Mouse (Mus musculus): Measurements from ENCODE around the gene 1700056E22Rik. TPM values are rescaled to one million over a fixed set of nuclear protein-coding genes. Genes with fewer than 3 reads are reported as not detected.

1700056E22Rik gene
- polyA plus RNA-seq, 1 experiment from 2014 or later: 0.95 TPM

- 61% methylated on average over 11 of the region's 11 CpGs for WGBS
- no peak overlapping the region for H3K4me3 ChIP-seq (ENCODE audit: low read depth, low read length)
- peaks cover 4% of the 10 kb centered on the region; the same call in 1 of the 2 replicates for H3K4me1 ChIP-seq (replicated peaks; ENCODE audit: control insufficient read depth, insufficient read depth, low read length)
- H3K27ac ChIP-seq (ENCODE audit: low read depth, low read length): no peak overlapping the region
- peaks cover 4% of the 10 kb centered on the region; the same call in 1 of the 2 replicates for H3K36me3 ChIP-seq (ENCODE audit: control insufficient read depth, insufficient read depth, low read length)
- H3K4me2 ChIP-seq: no peak overlapping the region
- H3K9me3 ChIP-seq (ENCODE audit: control insufficient read depth, low read length): no peaks in the 10 kb centered on the region
- H3K9ac ChIP-seq (ENCODE audit: low read depth, low read length): no peak overlapping the region
- ATAC-seq (replicated peaks; ENCODE audit: low FRiP score) (no peak), DNase-seq (ENCODE audit: low spot score) (no peak)
- no peaks in the 10 kb centered on the region for H3K27me3 ChIP-seq (replicated peaks; ENCODE audit: control insufficient read depth, insufficient read depth, low read length)
Measured at GRCm38 (mm10) chr1:184066460-184067287, 32.6 kb upstream of the 1700056E22Rik start.

GRCm38 (mm10) chr1:184065589-184066361 lies 31.7 kb upstream of the 1700056E22Rik start:
- Histone ChIP-seq H3K4me1 (replicated peaks; ENCODE audit: control insufficient read depth, insufficient read depth, low read length) (peaks cover 8% of the 10 kb centered on the region; the same call in 1 of the 2 replicates), H3K9me3 (ENCODE audit: control insufficient read depth, low read length) (no peaks in the 10 kb centered on the region), H3K27me3 (replicated peaks; ENCODE audit: control insufficient read depth, insufficient read depth, low read length) (no peaks in the 10 kb centered on the region), H3K27ac (ENCODE audit: low read depth, low read length) (no peak overlapping the region), H3K36me3 (ENCODE audit: control insufficient read depth, insufficient read depth, low read length) (peaks cover 4% of the 10 kb centered on the region; the same call in 1 of the 2 replicates), H3K4me2 (no peak overlapping the region), H3K4me3 (ENCODE audit: low read depth, low read length) (no peak overlapping the region), H3K9ac (ENCODE audit: low read depth, low read length) (no peak overlapping the region)
- WGBS: 86% methylated on average over 13 of the region's 13 CpGs
- DNase-seq (ENCODE audit: low spot score) (no peak), ATAC-seq (replicated peaks; ENCODE audit: low FRiP score) (no peak)

GRCm38 (mm10) chr1:184064306-184064705 lies 30.2 kb upstream of the 1700056E22Rik start:
- no peak for DNase-seq (ENCODE audit: low spot score)
- Histone ChIP-seq H3K4me1 (replicated peaks; ENCODE audit: control insufficient read depth, insufficient read depth, low read length) (peaks cover 8% of the 10 kb centered on the region; the same call in 1 of the 2 replicates), H3K4me2 (no peak overlapping the region)

GRCm38 (mm10) chr1:184061901-184062300 lies 27.8 kb upstream of the 1700056E22Rik start:
- no peaks in the 10 kb centered on the region for H3K9me3 ChIP-seq (ENCODE audit: control insufficient read depth, low read length)
- no peaks in the 10 kb centered on the region for H3K27me3 ChIP-seq (replicated peaks; ENCODE audit: control insufficient read depth, insufficient read depth, low read length)
- H3K4me2 ChIP-seq: no peak overlapping the region
- H3K4me1 ChIP-seq (replicated peaks; ENCODE audit: control insufficient read depth, insufficient read depth, low read length): peaks cover 4% of the 10 kb centered on the region; the same call in 1 of the 2 replicates
- no peak overlapping the region for H3K4me3 ChIP-seq (ENCODE audit: low read depth, low read length)
- ATAC-seq (replicated peaks; ENCODE audit: low FRiP score) (no peak), DNase-seq (ENCODE audit: low spot score) (no peak)
- H3K27ac ChIP-seq (ENCODE audit: low read depth, low read length): no peak overlapping the region
- no peaks in the 10 kb centered on the region for H3K36me3 ChIP-seq (ENCODE audit: control insufficient read depth, insufficient read depth, low read length)
- no peak overlapping the region for H3K9ac ChIP-seq (ENCODE audit: low read depth, low read length)
- 80% methylated on average over 1 of the region's 1 CpGs for WGBS

More at GRCm38 (mm10) chr1:184064306-184064705, 30.2 kb upstream of the 1700056E22Rik start:
- ATAC-seq (replicated peaks; ENCODE audit: low FRiP score): no peak
- H3K4me3 ChIP-seq (ENCODE audit: low read depth, low read length): no peak overlapping the region
- H3K9ac ChIP-seq (ENCODE audit: low read depth, low read length): no peak overlapping the region
- no peaks in the 10 kb centered on the region for H3K9me3 ChIP-seq (ENCODE audit: control insufficient read depth, low read length)
- no peaks in the 10 kb centered on the region for H3K27me3 ChIP-seq (replicated peaks; ENCODE audit: control insufficient read depth, insufficient read depth, low read length)
- 69% methylated on average over 7 of the region's 7 CpGs for WGBS
- H3K27ac ChIP-seq (ENCODE audit: low read depth, low read length): no peak overlapping the region
- peaks cover 4% of the 10 kb centered on the region; the same call in 1 of the 2 replicates for H3K36me3 ChIP-seq (ENCODE audit: control insufficient read depth, insufficient read depth, low read length)

GRCm38 (mm10) chr1:184060828-184061734 lies 27.0 kb upstream of the 1700056E22Rik start:
- ATAC-seq (replicated peaks; ENCODE audit: low FRiP score): no peak
- 61% methylated on average over 4 of the region's 4 CpGs for WGBS
- H3K4me1 ChIP-seq (replicated peaks; ENCODE audit: control insufficient read depth, insufficient read depth, low read length): peaks cover 4% of the 10 kb centered on the region; the same call in 1 of the 2 replicates

GRCm38 (mm10) chr1:184060381-184060780 lies 26.3 kb upstream of the 1700056E22Rik start:
- DNase-seq (ENCODE audit: low spot score) (no peak), ATAC-seq (replicated peaks; ENCODE audit: low FRiP score) (no peak)
- Histone ChIP-seq H3K4me2 (no peak overlapping the region), H3K9me3 (ENCODE audit: control insufficient read depth, low read length) (no peaks in the 10 kb centered on the region), H3K27me3 (replicated peaks; ENCODE audit: control insufficient read depth, insufficient read depth, low read length) (no peaks in the 10 kb centered on the region), H3K36me3 (ENCODE audit: control insufficient read depth, insufficient read depth, low read length) (no peaks in the 10 kb centered on the region), H3K27ac (ENCODE audit: low read depth, low read length) (no peak overlapping the region), H3K4me3 (ENCODE audit: low read depth, low read length) (no peak overlapping the region), H3K9ac (ENCODE audit: low read depth, low read length) (no peak overlapping the region), H3K4me1 (replicated peaks; ENCODE audit: control insufficient read depth, insufficient read depth, low read length) (peaks cover 4% of the 10 kb centered on the region; the same call in 1 of the 2 replicates)
- WGBS: 80% methylated on average over 9 of the region's 9 CpGs

More at GRCm38 (mm10) chr1:184060828-184061734, 27.0 kb upstream of the 1700056E22Rik start:
- no peaks in the 10 kb centered on the region for H3K36me3 ChIP-seq (ENCODE audit: control insufficient read depth, insufficient read depth, low read length)
- no peak overlapping the region for H3K9ac ChIP-seq (ENCODE audit: low read depth, low read length)
- H3K4me2 ChIP-seq: no peak overlapping the region
- no peak overlapping the region for H3K4me3 ChIP-seq (ENCODE audit: low read depth, low read length)
- no peak for DNase-seq (ENCODE audit: low spot score)
- H3K9me3 ChIP-seq (ENCODE audit: control insufficient read depth, low read length): no peaks in the 10 kb centered on the region
- H3K27ac ChIP-seq (ENCODE audit: low read depth, low read length): no peak overlapping the region
- no peaks in the 10 kb centered on the region for H3K27me3 ChIP-seq (replicated peaks; ENCODE audit: control insufficient read depth, insufficient read depth, low read length)

GRCm38 (mm10) chr1:184059814-184060213 lies 25.7 kb upstream of the 1700056E22Rik start:
- no peak overlapping the region for H3K27ac ChIP-seq (ENCODE audit: low read depth, low read length)
- H3K36me3 ChIP-seq (ENCODE audit: control insufficient read depth, insufficient read depth, low read length): no peaks in the 10 kb centered on the region
- peaks cover 4% of the 10 kb centered on the region; the same call in 1 of the 2 replicates for H3K4me1 ChIP-seq (replicated peaks; ENCODE audit: control insufficient read depth, insufficient read depth, low read length)
- ATAC-seq (replicated peaks; ENCODE audit: low FRiP score): no peak
- no peak overlapping the region for H3K4me2 ChIP-seq
- 89% methylated on average over 3 of the region's 3 CpGs for WGBS
- H3K9ac ChIP-seq (ENCODE audit: low read depth, low read length): no peak overlapping the region
- H3K4me3 ChIP-seq (ENCODE audit: low read depth, low read length): no peak overlapping the region
- no peaks in the 10 kb centered on the region for H3K9me3 ChIP-seq (ENCODE audit: control insufficient read depth, low read length)
- no peaks in the 10 kb centered on the region for H3K27me3 ChIP-seq (replicated peaks; ENCODE audit: control insufficient read depth, insufficient read depth, low read length)
- no peak for DNase-seq (ENCODE audit: low spot score)

GRCm38 (mm10) chr1:184058206-184058605 lies 24.1 kb upstream of the 1700056E22Rik start:
- Histone ChIP-seq H3K27ac (ENCODE audit: low read depth, low read length) (no peak overlapping the region), H3K27me3 (replicated peaks; ENCODE audit: control insufficient read depth, insufficient read depth, low read length) (no peaks in the 10 kb centered on the region), H3K4me3 (ENCODE audit: low read depth, low read length) (no peak overlapping the region), H3K4me2 (no peak overlapping the region), H3K36me3 (ENCODE audit: control insufficient read depth, insufficient read depth, low read length) (no peaks in the 10 kb centered on the region), H3K9me3 (ENCODE audit: control insufficient read depth, low read length) (no peaks in the 10 kb centered on the region), H3K9ac (ENCODE audit: low read depth, low read length) (no peak overlapping the region), H3K4me1 (replicated peaks; ENCODE audit: control insufficient read depth, insufficient read depth, low read length) (peaks cover 4% of the 10 kb centered on the region; the same call in 1 of the 2 replicates)
- no peak for ATAC-seq (replicated peaks; ENCODE audit: low FRiP score)
- 78% methylated on average over 8 of the region's 8 CpGs for WGBS
- DNase-seq (ENCODE audit: low spot score): no peak

All from liver, embryonic 11.5 days (tissue).